Mouse (Mus musculus) CH12.LX (cell line): ENCODE data around the gene Chml. TPM values are rescaled to one million over a fixed set of nuclear protein-coding genes. Genes with fewer than 3 reads are reported as not detected.

Source experiments
- DNase-seq: peaks from one replicate; pipeline ENCODE4 v3.0.0-alpha.2; 2013; ENCODE audit errors: extremely low read depth
- H3K27ac ChIP-seq: 2 replicates; pipeline ENCODE4 v1.5.1; 2012; ENCODE audit warnings: low read depth, mild to moderate bottlenecking, control low read depth, moderate library complexity; ENCODE audit not compliant: insufficient read depth
- H3K27me3 ChIP-seq: replicated peaks from 2 replicates; pipeline ENCODE3; 2012; ENCODE audit warnings: inconsistent platforms
- H3K36me3 ChIP-seq, 2 experiments: replicated peaks in 1 of 2; 2 replicates each; pipeline versions ENCODE3 to v1.6.1; 2012; ENCODE audit warnings: inconsistent platforms in 1 of 2, low read length in 1 of 2, mild to moderate bottlenecking in 1 of 2, mixed read lengths in 1 of 2, moderate library complexity in 1 of 2; ENCODE audit not compliant: control insufficient read depth in 1 of 2, insufficient read depth in 1 of 2
- H3K4me1 ChIP-seq, 2 experiments: 2 replicates each; pipeline ENCODE4 v1.6.1; 2012; ENCODE audit warnings: inconsistent platforms in 1 of 2, moderate library complexity in 1 of 2; ENCODE audit not compliant: insufficient read depth in 2 of 2, control insufficient read depth in 1 of 2
- H3K4me2 ChIP-seq: 2 replicates; pipeline ENCODE4 v1.6.1; 2012; ENCODE audit warnings: low read depth, mild to moderate bottlenecking, control low read depth; ENCODE audit not compliant: poor library complexity, insufficient read depth, severe bottlenecking
- H3K4me3 ChIP-seq, 3 experiments: fragments of 150-350 bp in 1 of 3; sonication (generic) in 1 of 3; replicated peaks in 1 of 3; 2 replicates each; pipeline versions ENCODE3 to v1.5.1; 2011 to 2012; ENCODE audit warnings: low read depth in 2 of 3, low read length in 2 of 3, mild to moderate bottlenecking in 2 of 3, moderate library complexity in 2 of 3, control low read depth in 1 of 3, improper control_type of control experiment in 1 of 3, inconsistent platforms in 1 of 3, mixed read lengths in 1 of 3; ENCODE audit not compliant: poor library complexity in 1 of 3
- H3K79me2 ChIP-seq: replicated peaks from 2 replicates; pipeline ENCODE4 v1.6.1; 2012; ENCODE audit warnings: mild to moderate bottlenecking, moderate library complexity; ENCODE audit not compliant: control insufficient read depth, poor library complexity, insufficient read depth, severe bottlenecking; ENCODE audit errors: extremely low read depth
- H3K9ac ChIP-seq: 2 replicates; pipeline ENCODE4 v1.6.1; 2012; ENCODE audit warnings: low read depth, mild to moderate bottlenecking, control low read depth, moderate library complexity; ENCODE audit not compliant: insufficient read depth
- H3K9me3 ChIP-seq: replicated peaks from 2 replicates; pipeline ENCODE3; 2012; ENCODE audit warnings: low read length, inconsistent platforms, mixed read lengths
- CHD1 ChIP-seq: IDR thresholded peaks from 2 replicates; pipeline ENCODE4 v1.6.1; 2012; ENCODE audit warnings: low read depth, low read length, improper control_type of control experiment, inconsistent platforms
- CHD2 ChIP-seq: IDR thresholded peaks from 2 replicates; pipeline ENCODE4 v1.6.1; 2011; ENCODE audit warnings: low read length, improper control_type of control experiment
- ETS1 ChIP-seq: conservative IDR thresholded peaks from 2 replicates; pipeline ENCODE4 v1.6.1; 2012; ENCODE audit warnings: low read depth, mild to moderate bottlenecking, inconsistent platforms, low read length, improper control_type of control experiment, moderate library complexity
- GABPA ChIP-seq: IDR thresholded peaks from 2 replicates; pipeline ENCODE4 v1.6.1; 2012; ENCODE audit warnings: low read depth, low read length, improper control_type of control experiment, inconsistent platforms; ENCODE audit not compliant: insufficient replicate concordance
- HCFC1 ChIP-seq: IDR thresholded peaks from 2 replicates; pipeline ENCODE4 v1.6.1; 2012; ENCODE audit warnings: low read depth, mild to moderate bottlenecking, inconsistent platforms, low read length, improper control_type of control experiment
- IRF4 ChIP-seq: IDR thresholded peaks from 2 replicates; pipeline ENCODE4 v1.6.1; 2014; ENCODE audit warnings: low read depth, mild to moderate bottlenecking, inconsistent platforms, low read length, improper control_type of control experiment
- JUND ChIP-seq: conservative IDR thresholded peaks from 2 replicates; pipeline ENCODE4 v1.6.1; 2011; ENCODE audit warnings: low read depth, low read length, improper control_type of control experiment
- MAX ChIP-seq: IDR thresholded peaks from 2 replicates; pipeline ENCODE4 v1.6.1; 2011; ENCODE audit warnings: low read length, improper control_type of control experiment
- MAZ ChIP-seq: IDR thresholded peaks from 2 replicates; pipeline ENCODE4 v1.6.1; 2012; ENCODE audit warnings: low read depth, mild to moderate bottlenecking, inconsistent platforms, low read length, improper control_type of control experiment, moderate library complexity
- MXI1 ChIP-seq: IDR thresholded peaks from 2 replicates; pipeline ENCODE4 v1.6.1; 2011; ENCODE audit warnings: mild to moderate bottlenecking, low read depth, low read length, improper control_type of control experiment
- NELFE ChIP-seq: IDR thresholded peaks from 2 replicates; pipeline ENCODE4 v1.6.1; 2011; ENCODE audit warnings: low read depth, low read length, improper control_type of control experiment
- NRF1 ChIP-seq: IDR thresholded peaks from 2 replicates; pipeline ENCODE4 v1.6.1; 2014; ENCODE audit warnings: low read depth, mild to moderate bottlenecking, inconsistent platforms, low read length, improper control_type of control experiment, moderate library complexity
- POLR2A ChIP-seq: IDR thresholded peaks from 2 replicates; pipeline ENCODE4 v1.6.1; 2011; ENCODE audit warnings: low read depth, mild to moderate bottlenecking, improper control_type of control experiment, low read length
- POLR2AphosphoS2 ChIP-seq: IDR thresholded peaks from 2 replicates; pipeline ENCODE4 v1.6.1; 2011; ENCODE audit warnings: low read depth, low read length, improper control_type of control experiment
- RAD21 ChIP-seq: IDR thresholded peaks from 2 replicates; pipeline ENCODE4 v1.6.1; 2011; ENCODE audit warnings: low read depth, mild to moderate bottlenecking, low read length, improper control_type of control experiment, moderate library complexity
- SIN3A ChIP-seq: IDR thresholded peaks from 2 replicates; pipeline ENCODE4 v1.6.1; 2012; ENCODE audit warnings: low read length, improper control_type of control experiment, inconsistent platforms
- SMC3 ChIP-seq: IDR thresholded peaks from 2 replicates; pipeline ENCODE4 v1.6.1; 2011; ENCODE audit warnings: low read depth, low read length, improper control_type of control experiment
- TBP ChIP-seq: conservative IDR thresholded peaks from 2 replicates; pipeline ENCODE4 v1.6.1; 2011; ENCODE audit warnings: low read depth, low read length, improper control_type of control experiment
- UBTF ChIP-seq: IDR thresholded peaks from 2 replicates; pipeline ENCODE4 v1.6.1; 2012; ENCODE audit warnings: low read depth, mild to moderate bottlenecking, inconsistent platforms, low read length, improper control_type of control experiment, moderate library complexity
- USF1 ChIP-seq: IDR thresholded peaks from 2 replicates; pipeline ENCODE4 v1.6.1; 2014; ENCODE audit warnings: low read depth, mild to moderate bottlenecking, inconsistent platforms, low read length, improper control_type of control experiment
- ZC3H11A ChIP-seq: IDR thresholded peaks from 2 replicates; pipeline ENCODE4 v1.6.1; 2012; ENCODE audit warnings: low read depth, mild to moderate bottlenecking, inconsistent platforms, low read length, improper control_type of control experiment
- dilution Hi-C: fragments of 300-500 bp; cut with MboI; formaldehyde crosslinking; loops from 2 replicates; pipeline ENCODE4 v1.14.3; 2020; ENCODE audit warnings: low sequenced_read_pairs; ENCODE audit not compliant: extremely low pct_unique_long_range_greater_than_20kb, extremely low pct_ligation_motif_present
- in situ Hi-C: fragments of 300-500 bp; cut with MboI; formaldehyde crosslinking; loops from 3 replicates; pipeline ENCODE4 v1.14.3; 2019; ENCODE audit warnings: low sequenced_read_pairs, low pct_ligation_motif_present, low pct_unique_long_range_greater_than_20kb, mixed read lengths
- polyA plus RNA-seq: library from polyadenylated mRNA; unstranded; fragments of >175 nt; gene quantifications from 2 replicates; pipeline ENCODE4 v1.2.1, GENCODE M21; 2012; ENCODE audit warnings: low read depth; ENCODE audit not compliant: insufficient read length
- total RNA-seq, 2 experiments: library from RNA; depleted of rRNA; stranded (reverse); fragments of 300-350 nt in 1 of 2; fragments of >200 nt in 1 of 2; gene quantifications; 2 replicates each; pipeline ENCODE4 v1.2.3; 2012 to 2014

The Chml gene
- total and polyA plus RNA-seq, 3 experiments: 3.1 to 6.0 (median 3.3) TPM

GRCm38 (mm10) chr1:175648615-175649014, 44.1 kb downstream of the Chml start (continued):
- TF ChIP-seq CHD1: no peak
- TF ChIP-seq ZC3H11A: no peak
- TF ChIP-seq SIN3A: no peak
- TF ChIP-seq MAZ: no peak
- peak; percentile 52; the same call in 1 of the 2 replicates for TF ChIP-seq CHD2
- 0 out of 2 replicates have a peak, but pooled peaks have one; percentile 42 for TF ChIP-seq ETS1
- TF ChIP-seq SMC3: peak; percentile 5; the same call in 1 of the 2 replicates
- no peak for TF ChIP-seq UBTF
- TF ChIP-seq TBP: no peak
- no peak; the same call in 1 of the 2 replicates for TF ChIP-seq RAD21
- no peak for TF ChIP-seq NELFE
- no peak for TF ChIP-seq POLR2AphosphoS2
- TF ChIP-seq MAX: no peak; the same call in 1 of the 2 replicates
- peak; percentile 59 for TF ChIP-seq JUND
- peak; percentile 71 for TF ChIP-seq IRF4
- 0 out of 2 replicates have a peak, but pooled peaks have one; percentile 16 for TF ChIP-seq HCFC1
- no peak for TF ChIP-seq NRF1

GRCm38 (mm10) chr1:175646952-175647351, 45.7 kb downstream of the Chml start:
- Histone ChIP-seq H3K9me3 (no peaks in the 10 kb centered on the region), H3K4me1 (peaks cover 14 to 66% of the 10 kb centered on the region in 2 experiments), H3K9ac (no peak overlapping the region), H3K79me2 (no peaks in the 10 kb centered on the region), H3K27ac (no peak overlapping the region), H3K36me3 (peaks cover 0 to 25% of the 10 kb centered on the region in 2 experiments), H3K4me2 (0 out of 2 replicates have a peak overlapping the region, but pooled peaks have one; percentile 12), H3K27me3 (no peaks in the 10 kb centered on the region), H3K4me3 (no peak overlapping the region)
- dilution Hi-C loops: no loop called here
- no peak for DNase-seq
- in situ Hi-C loops: no loop called here
- TF ChIP-seq GABPA (no peak), POLR2A (no peak), MXI1 (no peak), UBTF (no peak), USF1 (no peak), RAD21 (no peak)
